Mouse (Mus musculus) cerebellum, postnatal 36 days (tissue): ENCODE results near the gene Ctnnal1.
"Not testable (repeated sequence)": the region's sequence is repeated elsewhere in the genome, so short reads cannot be mapped to it uniquely, and the experiment has no call there.

Experiments
- DNase-seq, 2 experiments: peaks; one replicate each; pipeline ENCODE4 v3.0.0; 2021 to 2022; ENCODE audit warnings: mixed read lengths in 2 of 2

Gene Ctnnal1

GRCm38 (mm10) chr4:56865003-56865511 is at the start of gene Ctnnal1:
Gene Ctnnal1, minus strand, starts transcription at chr4:56865188.
- peak; percentile 86 to 89 for DNase-seq

- DNase-seq: no peak
Observed at GRCm38 (mm10) chr4:56914761-56915160, 49.8 kb upstream of the Ctnnal1 start.

GRCm38 (mm10) chr4:56914338-56914737 is 49.4 kb upstream of the Ctnnal1 start:
- no peak for DNase-seq

GRCm38 (mm10) chr4:56912382-56913001 is 47.5 kb upstream of the Ctnnal1 start:
- DNase-seq: no peak

GRCm38 (mm10) chr4:56909568-56909967 is 44.6 kb upstream of the Ctnnal1 start:
- DNase-seq: no peak

- no peak for DNase-seq
Observed at GRCm38 (mm10) chr4:56907671-56908070, 42.7 kb upstream of the Ctnnal1 start.

GRCm38 (mm10) chr4:56906926-56907325 is 41.9 kb upstream of the Ctnnal1 start:
- no peak for DNase-seq

- no peak for DNase-seq
Observed at GRCm38 (mm10) chr4:56905507-56905906, 40.5 kb upstream of the Ctnnal1 start.

GRCm38 (mm10) chr4:56901671-56902070 is 36.7 kb upstream of the Ctnnal1 start:
- no peak for DNase-seq

- no peak for DNase-seq
Observed at GRCm38 (mm10) chr4:56899216-56899615, 34.2 kb upstream of the Ctnnal1 start.

- DNase-seq: no peak
Observed at GRCm38 (mm10) chr4:56897511-56897910, 32.5 kb upstream of the Ctnnal1 start.

GRCm38 (mm10) chr4:56894196-56894595 is 29.2 kb upstream of the Ctnnal1 start:
- no peak for DNase-seq

GRCm38 (mm10) chr4:56892501-56893115 is 27.6 kb upstream of the Ctnnal1 start:
- DNase-seq: no peak

GRCm38 (mm10) chr4:56888483-56888882 is 23.5 kb upstream of the Ctnnal1 start:
- peak; percentile 15 to 29 for DNase-seq

- no peak for DNase-seq
Observed at GRCm38 (mm10) chr4:56886286-56886979, 21.4 kb upstream of the Ctnnal1 start.

GRCm38 (mm10) chr4:56880036-56880703 is 15.2 kb upstream of the Ctnnal1 start:
- DNase-seq: no peak

GRCm38 (mm10) chr4:56878971-56879370 is 14.0 kb upstream of the Ctnnal1 start:
- DNase-seq: no peak

- not testable (repeated sequence) for DNase-seq
Observed at GRCm38 (mm10) chr4:56870541-56870940, 5.6 kb upstream of the Ctnnal1 start.

GRCm38 (mm10) chr4:56867761-56868160 is 2.8 kb upstream of the Ctnnal1 start:
- no peak for DNase-seq

GRCm38 (mm10) chr4:56865971-56866370 is 983 bp upstream of the Ctnnal1 start:
- DNase-seq: peak in 1 of 2 experiments; percentile 28

- peak in 1 of 2 experiments; percentile 67 for DNase-seq
Observed at GRCm38 (mm10) chr4:56864417-56865001, 479 bp downstream of the Ctnnal1 start.

- DNase-seq: peak in 1 of 2 experiments; percentile 45
Observed at GRCm38 (mm10) chr4:56864016-56864415, 972 bp downstream of the Ctnnal1 start.

GRCm38 (mm10) chr4:56861551-56861950 is 3.4 kb downstream of the Ctnnal1 start:
- no peak for DNase-seq
